Mouse (Mus musculus): Measurements from ENCODE around the gene Dstyk. TPM values are rescaled to one million over a fixed set of nuclear protein-coding genes. Genes with fewer than 3 reads are reported as not detected.

Dstyk gene
- polyA plus RNA-seq (2012), result 0.07 and 0.09 TPM in 2 replicates

DNA sequence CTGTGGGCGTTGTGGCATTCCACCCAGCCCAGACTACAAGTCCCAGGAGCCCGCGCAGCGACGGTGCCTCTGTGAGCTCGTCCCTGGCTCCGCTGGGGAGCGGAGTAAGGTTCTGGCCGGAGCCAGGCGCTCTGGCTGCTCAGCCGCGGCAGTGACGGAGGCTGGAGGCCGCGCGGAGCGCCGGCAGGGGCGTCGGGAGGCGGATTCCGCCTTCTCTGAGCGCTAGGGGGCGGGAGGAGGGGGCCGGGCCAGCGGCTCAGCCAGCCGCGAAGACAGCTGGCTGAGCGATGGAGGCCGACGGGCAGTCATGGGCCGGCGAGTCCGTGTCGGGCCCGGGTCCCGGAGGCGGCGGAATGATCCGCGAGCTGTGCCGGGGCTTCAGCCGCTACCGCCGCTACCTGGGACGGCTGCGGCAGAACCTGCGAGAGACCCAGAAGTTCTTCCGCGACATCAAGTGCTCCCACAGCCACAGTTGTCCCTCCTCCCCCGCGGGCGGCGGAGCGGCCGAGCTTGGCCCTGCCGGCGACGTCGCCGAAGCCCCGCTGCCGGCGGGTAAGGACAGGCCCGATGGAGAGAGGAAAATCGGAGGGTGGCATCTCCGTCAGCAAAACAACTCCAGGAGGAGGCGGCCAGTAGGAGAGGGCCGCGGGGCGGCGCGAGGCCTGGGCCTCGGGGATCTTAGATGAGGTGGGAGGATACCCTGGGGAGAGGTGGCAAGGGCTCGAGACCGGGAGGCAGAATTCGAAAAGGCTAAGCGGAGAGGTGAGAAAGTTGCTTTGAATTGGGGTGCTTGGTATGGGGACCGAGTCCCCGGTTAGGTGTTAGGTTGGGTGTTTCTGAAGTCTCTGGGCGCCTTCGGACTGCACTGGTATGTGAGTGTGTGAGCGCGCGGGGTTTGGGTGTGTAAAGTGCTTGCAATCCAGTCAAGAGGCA is at the start of gene Dstyk:
Dstyk (plus strand) TSS at position 237 of the 933 bp plus-strand sequence.
- H3K4me3 ChIP-seq (replicated peaks), result peak within 1 kb of the TSS; percentile 92
- peaks cover 41% of the 10 kb centered on the region for H3K4me1 ChIP-seq (ENCODE audit: control insufficient read depth)
- H3K9me3 ChIP-seq (ENCODE audit: control insufficient read depth, low read length), result no peaks in the 10 kb centered on the region
- no peaks in the 10 kb centered on the region for H3K27me3 ChIP-seq (ENCODE audit: control insufficient read depth)
- TF ChIP-seq GATA1 (IDR thresholded peaks at IDR 0.05; ENCODE audit: low read length) (no peak), TAL1 (IDR thresholded peaks at IDR 0.05; ENCODE audit: low read length) (no peak)
- H3K36me3 ChIP-seq (ENCODE audit: control insufficient read depth), result peaks cover 3% of the 10 kb centered on the region

DNA sequence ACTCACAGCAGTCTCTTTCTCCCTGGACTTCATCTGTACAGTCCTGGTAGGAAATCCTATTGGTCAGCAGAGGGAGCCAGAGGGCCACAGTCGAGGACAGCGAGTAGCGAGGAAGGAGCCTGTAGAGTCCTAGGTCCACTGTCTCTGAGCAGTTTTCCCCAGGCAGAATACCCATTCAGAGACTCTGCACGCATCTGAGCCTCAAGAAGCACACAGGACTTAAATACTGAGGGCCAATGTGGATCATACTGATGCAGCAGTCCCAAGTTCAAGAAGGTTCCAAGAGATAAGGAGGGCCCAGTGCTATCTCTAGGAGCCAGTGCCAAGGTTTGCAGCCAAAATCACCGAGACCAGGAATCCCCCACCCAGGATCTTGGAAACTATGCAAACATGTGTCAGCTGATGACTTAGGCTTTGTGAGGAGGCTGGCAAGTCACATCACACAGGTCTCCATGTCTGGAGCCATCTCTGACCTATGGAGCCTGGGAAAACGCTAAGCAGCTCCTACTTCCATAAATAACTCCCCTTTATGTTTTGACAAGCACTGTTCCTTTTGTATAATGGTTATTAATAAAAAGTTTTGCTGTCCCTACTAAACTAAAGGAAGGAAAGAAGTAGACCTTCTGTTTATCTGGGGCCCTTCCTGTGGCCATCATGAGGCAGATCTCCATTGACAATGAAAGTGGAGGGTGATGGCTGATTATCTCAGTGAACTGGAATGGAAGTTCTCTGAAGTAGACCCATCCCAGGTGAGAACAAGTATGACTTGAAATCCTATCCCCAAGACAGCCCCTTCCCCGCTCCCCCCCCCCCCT is 49.5 kb upstream of the Dstyk start:
- peaks cover 86% of the 10 kb centered on the region for H3K4me1 ChIP-seq (ENCODE audit: control insufficient read depth)
- peaks cover 97% of the 10 kb centered on the region for H3K36me3 ChIP-seq (ENCODE audit: control insufficient read depth)
- no peaks in the 10 kb centered on the region for H3K27me3 ChIP-seq (ENCODE audit: control insufficient read depth)
- no peaks in the 10 kb centered on the region for H3K9me3 ChIP-seq (ENCODE audit: control insufficient read depth, low read length)
- TF ChIP-seq TAL1 (IDR thresholded peaks at IDR 0.05; ENCODE audit: low read length) (peak; percentile 100), GATA1 (IDR thresholded peaks at IDR 0.05; ENCODE audit: low read length) (peak; percentile 100)
- H3K4me3 ChIP-seq (replicated peaks), result peak overlapping the region; percentile 77

- H3K4me3 ChIP-seq (replicated peaks), result no peak overlapping the region
Observed at GRCm38 (mm10) chr1:132370681-132371173, 46.6 kb upstream of the Dstyk start.

DNA sequence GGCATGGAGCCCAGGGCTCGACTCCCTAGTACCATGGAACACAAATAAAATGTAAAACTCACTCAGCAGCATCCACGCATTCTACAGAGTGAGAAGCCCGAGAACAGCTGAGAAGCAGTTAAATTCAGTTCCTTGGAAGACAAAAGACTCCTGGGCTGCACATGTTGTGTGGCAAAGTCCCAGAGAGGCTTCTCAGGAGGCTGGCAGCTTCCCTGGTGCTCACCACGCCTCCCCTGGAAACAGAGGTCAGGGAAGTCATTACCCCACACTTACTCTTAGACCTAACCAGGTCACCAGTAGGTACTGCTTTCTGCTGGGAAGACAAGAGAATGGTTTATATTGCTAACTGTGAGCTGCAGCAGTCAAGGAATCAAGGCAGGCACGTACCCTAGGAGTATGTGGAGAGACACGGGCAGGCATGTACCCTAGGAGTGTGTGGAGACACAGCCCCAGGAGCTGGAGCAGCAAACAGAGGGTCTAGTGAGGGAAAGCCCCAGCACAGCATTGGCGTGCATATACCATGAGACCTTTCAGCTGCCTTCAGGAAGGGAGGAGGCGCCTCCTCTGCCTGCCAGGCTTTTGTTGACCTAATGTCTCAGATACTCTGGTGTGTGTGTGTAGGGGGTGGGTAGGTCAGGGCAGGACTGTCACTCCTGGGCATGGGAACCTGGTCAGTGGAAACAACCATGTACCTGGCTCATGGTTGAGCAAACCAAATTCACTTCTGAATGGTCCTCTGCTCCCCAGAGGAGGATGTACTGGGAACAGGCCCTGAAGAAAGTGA is 45.9 kb upstream of the Dstyk start:
- no peaks in the 10 kb centered on the region for H3K27me3 ChIP-seq (ENCODE audit: control insufficient read depth)
- H3K36me3 ChIP-seq (ENCODE audit: control insufficient read depth), result peaks cover 97% of the 10 kb centered on the region
- H3K9me3 ChIP-seq (ENCODE audit: control insufficient read depth, low read length), result no peaks in the 10 kb centered on the region
- TF ChIP-seq GATA1 (IDR thresholded peaks at IDR 0.05; ENCODE audit: low read length) (no peak), TAL1 (IDR thresholded peaks at IDR 0.05; ENCODE audit: low read length) (no peak)
- peak overlapping the region; percentile 7 for H3K4me3 ChIP-seq (replicated peaks)
- H3K4me1 ChIP-seq (ENCODE audit: control insufficient read depth), result peaks cover 87% of the 10 kb centered on the region

More at GRCm38 (mm10) chr1:132370681-132371173, 46.6 kb upstream of the Dstyk start:
- TF ChIP-seq TAL1 (IDR thresholded peaks at IDR 0.05; ENCODE audit: low read length) (no peak), GATA1 (IDR thresholded peaks at IDR 0.05; ENCODE audit: low read length) (no peak)
- Histone ChIP-seq H3K9me3 (ENCODE audit: control insufficient read depth, low read length) (no peaks in the 10 kb centered on the region), H3K36me3 (ENCODE audit: control insufficient read depth) (peaks cover 97% of the 10 kb centered on the region), H3K4me1 (ENCODE audit: control insufficient read depth) (peaks cover 87% of the 10 kb centered on the region), H3K27me3 (ENCODE audit: control insufficient read depth) (no peaks in the 10 kb centered on the region)

DNA sequence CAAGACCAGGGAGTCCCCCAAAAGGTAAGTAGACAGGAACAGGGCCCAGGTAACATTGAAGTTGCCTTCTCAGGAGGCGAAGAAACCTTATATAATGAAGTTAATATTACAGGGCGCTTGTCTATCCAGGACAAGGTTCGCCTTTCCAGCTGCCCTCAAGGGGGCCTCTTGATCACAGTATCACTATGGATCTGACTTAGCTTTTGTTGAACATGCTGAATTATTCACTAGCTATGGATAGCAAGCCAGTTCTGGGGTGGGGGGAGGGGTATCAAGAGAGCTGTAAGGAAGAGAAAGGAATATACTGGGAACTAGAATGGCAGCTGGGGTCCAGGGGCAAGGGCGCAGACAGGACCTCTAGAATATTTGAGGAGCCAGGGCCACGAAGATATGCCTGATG is 45.0 kb upstream of the Dstyk start:
- Histone ChIP-seq H3K4me3 (replicated peaks) (peak overlapping the region; percentile 60), H3K27me3 (ENCODE audit: control insufficient read depth) (no peaks in the 10 kb centered on the region), H3K9me3 (ENCODE audit: control insufficient read depth, low read length) (no peaks in the 10 kb centered on the region), H3K36me3 (ENCODE audit: control insufficient read depth) (peaks cover 97% of the 10 kb centered on the region), H3K4me1 (ENCODE audit: control insufficient read depth) (peaks cover 94% of the 10 kb centered on the region)
- TF ChIP-seq GATA1 (IDR thresholded peaks at IDR 0.05; ENCODE audit: low read length) (no peak), TAL1 (IDR thresholded peaks at IDR 0.05; ENCODE audit: low read length) (no peak)

DNA sequence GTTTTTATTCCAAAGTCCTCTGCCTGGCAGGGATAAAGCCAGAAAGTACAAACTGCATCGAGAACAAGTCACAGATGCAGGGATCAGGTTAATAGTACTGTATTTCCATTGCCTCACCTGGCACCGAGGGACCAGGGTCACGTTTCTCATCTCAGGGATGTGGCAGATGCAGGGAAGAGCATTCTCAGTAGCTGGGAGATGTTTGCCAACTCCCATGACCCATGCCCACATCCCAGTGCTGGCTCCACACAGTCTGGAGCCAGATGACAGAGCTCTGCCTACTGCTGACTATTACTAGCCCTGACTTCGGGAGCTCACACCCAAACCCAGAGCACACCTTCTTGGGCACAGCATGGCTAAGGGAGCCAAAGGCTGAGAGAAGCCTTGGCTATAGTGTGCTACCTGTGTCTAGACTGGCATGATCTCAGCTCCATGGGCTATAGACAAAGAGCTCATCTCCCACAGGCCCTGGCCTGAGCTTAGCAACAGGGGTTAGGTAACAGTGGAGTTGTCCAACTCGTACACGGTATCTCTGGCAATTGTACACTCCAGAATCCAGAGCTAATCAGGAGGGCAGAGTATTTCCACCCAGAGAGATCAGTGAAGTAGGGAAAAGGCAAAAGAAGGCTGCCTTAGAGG is 44.3 kb upstream of the Dstyk start:
- Histone ChIP-seq H3K4me3 (replicated peaks) (peak overlapping the region; percentile 60), H3K9me3 (ENCODE audit: control insufficient read depth, low read length) (no peaks in the 10 kb centered on the region), H3K27me3 (ENCODE audit: control insufficient read depth) (no peaks in the 10 kb centered on the region), H3K36me3 (ENCODE audit: control insufficient read depth) (peaks cover 100% of the 10 kb centered on the region), H3K4me1 (ENCODE audit: control insufficient read depth) (peaks cover 98% of the 10 kb centered on the region)
- TF ChIP-seq TAL1 (IDR thresholded peaks at IDR 0.05; ENCODE audit: low read length), result no peak

DNA sequence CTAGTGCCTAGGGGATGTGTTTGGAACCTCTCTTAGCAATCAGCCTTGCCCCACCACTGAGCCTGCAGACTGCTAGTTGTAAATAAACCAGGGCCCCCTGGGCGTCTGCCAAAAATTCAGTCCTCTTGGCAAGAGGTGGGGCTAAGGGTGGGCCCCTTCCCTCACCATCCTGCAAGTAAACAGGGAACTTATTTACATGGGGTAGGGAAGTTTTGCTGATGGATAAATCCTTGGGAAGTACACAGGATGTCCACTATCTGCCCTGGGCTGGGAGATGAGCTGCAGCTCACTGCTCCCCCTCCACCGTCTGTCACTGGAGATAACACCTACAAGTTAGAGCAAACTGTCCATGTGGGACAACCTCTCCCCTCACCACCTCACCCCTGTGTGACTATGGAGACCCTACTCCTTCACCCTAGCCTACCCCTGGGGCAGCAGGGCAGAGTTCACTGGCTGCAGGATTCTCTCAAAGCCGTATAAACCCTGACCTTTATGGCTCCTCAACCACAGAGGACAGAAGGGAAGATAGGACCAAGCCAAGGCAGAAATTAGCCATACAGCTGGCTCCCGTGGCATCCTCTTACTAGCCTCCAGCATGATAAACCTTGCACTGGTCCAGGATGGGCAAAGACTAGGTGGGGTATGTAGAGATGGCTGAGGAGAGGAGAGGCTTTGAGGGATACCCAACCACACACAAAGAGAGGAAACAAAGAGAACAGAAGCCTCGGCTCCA is 43.0 kb upstream of the Dstyk start:
- peak; percentile 89 for TF ChIP-seq GATA1 (IDR thresholded peaks at IDR 0.05; ENCODE audit: low read length)
- peak; percentile 89 for TF ChIP-seq TAL1 (IDR thresholded peaks at IDR 0.05; ENCODE audit: low read length)
- H3K4me1 ChIP-seq (ENCODE audit: control insufficient read depth), result peaks cover 99% of the 10 kb centered on the region
- H3K9me3 ChIP-seq (ENCODE audit: control insufficient read depth, low read length), result no peaks in the 10 kb centered on the region
- peak overlapping the region; percentile 60 for H3K4me3 ChIP-seq (replicated peaks)
- peaks cover 100% of the 10 kb centered on the region for H3K36me3 ChIP-seq (ENCODE audit: control insufficient read depth)
- H3K27me3 ChIP-seq (ENCODE audit: control insufficient read depth), result no peaks in the 10 kb centered on the region

Data from erythroblast, embryonic 14.5 days (primary cell).